Mouse (Mus musculus): ENCODE measurements around the gene Ppargc1a.

Gene Ppargc1a

DNA sequence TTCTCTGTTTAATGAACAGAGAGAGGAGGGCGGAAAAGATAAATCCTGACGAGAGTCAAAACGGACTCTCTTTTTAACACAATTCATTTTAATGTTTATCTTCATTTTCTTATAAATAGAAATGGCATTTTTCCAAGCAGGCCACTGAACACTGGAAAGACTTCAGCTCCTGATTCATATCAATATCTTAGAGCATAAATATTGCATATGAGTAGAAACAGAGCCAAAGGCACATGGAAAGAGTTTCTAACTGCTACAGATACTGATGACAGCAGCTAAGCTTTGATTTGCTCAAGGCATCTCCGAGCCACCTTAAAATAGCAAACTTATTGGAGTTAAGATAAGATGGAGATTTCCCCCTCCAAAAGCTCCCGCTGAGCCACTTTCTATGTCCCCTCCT, 14.3 kb downstream of the Ppargc1a start:
- peak; percentile 20 for DNase-seq (ENCODE audit: extremely low spot score, low read depth, low spot score)

DNA sequence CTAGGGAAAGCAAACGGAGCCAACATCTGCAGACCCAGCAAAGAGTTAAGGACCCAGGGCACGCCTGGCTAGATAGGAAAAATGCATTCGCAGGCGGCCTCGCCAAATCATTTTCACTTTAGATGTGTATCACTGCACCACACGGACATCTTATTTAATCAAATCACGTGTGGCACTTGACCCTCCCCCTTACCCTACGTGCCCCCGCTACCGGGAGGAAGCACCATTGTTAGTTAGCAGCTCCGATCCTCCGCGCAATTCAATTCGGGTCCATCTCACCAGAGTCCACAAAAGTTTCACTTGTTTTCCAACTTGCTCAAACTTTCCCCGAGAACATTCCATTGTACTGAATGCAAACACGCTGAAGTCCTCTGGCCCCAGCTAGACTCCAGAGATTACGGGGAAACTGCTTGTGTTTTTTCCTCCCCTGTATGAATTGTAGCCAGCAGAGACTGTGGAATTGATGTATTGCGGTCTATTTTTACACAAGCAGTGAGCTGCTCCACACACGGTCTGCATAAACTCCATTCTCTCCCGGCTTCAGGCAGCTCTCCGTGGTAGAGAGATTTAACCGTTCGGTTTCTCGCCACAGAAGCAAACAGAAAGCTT, 14.9 kb downstream of the Ppargc1a start:
- DNase-seq (ENCODE audit: extremely low spot score, low read depth, low spot score) = peak; percentile 26

DNA sequence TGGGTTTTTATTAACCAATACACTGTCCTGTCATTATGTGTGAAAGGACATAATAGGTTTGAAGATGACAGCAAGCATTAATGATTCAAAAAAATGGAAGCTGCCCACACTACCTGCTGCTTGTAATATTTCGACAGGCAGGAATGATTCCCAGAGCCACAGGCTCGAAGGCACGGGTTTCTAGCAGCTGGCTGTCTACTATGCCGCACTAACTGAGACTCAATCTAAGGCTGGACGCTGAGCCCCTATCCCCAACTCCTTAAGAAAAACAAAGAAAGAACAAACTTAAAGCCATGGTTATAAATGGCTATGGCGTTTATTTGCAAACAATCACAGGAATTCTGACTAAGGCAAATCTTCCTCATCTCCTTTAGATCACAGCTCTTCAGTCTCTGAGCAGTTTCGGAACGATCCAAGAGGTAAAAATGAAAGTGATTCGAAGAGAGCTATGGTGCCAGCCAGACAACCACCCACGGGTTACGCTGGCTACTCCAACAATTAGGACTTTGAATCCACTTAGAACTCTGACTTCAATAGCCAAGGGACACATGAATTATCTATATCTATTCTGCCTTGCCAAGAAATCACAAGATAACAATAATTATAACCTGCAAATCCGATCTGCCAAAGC, 15.6 kb downstream of the Ppargc1a start:
- peak; percentile 14 for DNase-seq (ENCODE audit: extremely low spot score, low read depth, low spot score)

DNA sequence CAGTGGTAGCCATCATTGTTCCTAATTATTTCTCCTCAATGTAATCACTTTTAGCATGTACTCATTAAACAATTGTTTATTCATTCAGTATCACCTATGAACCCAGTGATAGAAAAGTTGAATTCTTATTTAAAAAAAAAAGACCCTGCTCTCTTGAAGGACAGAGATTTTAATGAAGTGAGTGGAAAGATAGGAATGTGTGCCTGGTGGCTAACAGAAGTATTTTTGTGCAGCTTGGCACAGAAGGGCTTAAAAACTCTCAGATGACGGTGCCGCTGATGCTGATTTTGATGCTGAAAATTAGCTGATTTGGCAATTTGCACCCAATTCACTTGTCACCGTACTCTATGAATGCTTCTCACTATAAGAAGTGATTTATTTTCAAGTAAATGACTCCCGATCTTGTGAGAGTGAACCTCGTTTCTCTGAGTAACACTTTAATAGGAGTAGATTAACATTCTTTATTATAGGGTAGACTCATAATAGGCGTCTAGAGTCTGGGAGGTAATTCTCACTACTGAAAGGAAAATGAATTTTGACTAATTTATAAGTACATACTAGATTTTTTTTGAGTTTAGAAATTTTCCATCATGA, 20.0 kb downstream of the Ppargc1a start:
- no peak for DNase-seq (ENCODE audit: extremely low spot score, low read depth, low spot score)

DNA sequence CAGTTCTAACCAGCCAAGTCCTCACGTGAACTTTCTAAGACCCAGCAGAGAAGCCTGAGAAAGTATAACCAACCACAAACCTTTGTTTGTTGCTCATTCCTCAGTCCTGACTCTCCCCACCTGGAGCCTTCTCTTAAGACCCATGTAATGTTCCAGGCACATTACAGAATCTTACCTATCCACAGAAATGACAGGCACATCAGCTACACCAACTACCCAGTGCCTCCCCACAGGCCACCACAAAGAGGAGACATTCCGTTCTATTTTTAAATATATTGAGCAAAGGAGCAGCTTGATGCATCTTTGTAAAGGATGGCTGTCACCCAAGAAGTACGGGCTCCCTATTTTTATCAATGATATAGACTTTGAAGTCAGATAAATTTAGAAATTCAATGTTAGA, 20.7 kb downstream of the Ppargc1a start:
- no peak for DNase-seq (ENCODE audit: extremely low spot score, low read depth, low spot score)

DNA sequence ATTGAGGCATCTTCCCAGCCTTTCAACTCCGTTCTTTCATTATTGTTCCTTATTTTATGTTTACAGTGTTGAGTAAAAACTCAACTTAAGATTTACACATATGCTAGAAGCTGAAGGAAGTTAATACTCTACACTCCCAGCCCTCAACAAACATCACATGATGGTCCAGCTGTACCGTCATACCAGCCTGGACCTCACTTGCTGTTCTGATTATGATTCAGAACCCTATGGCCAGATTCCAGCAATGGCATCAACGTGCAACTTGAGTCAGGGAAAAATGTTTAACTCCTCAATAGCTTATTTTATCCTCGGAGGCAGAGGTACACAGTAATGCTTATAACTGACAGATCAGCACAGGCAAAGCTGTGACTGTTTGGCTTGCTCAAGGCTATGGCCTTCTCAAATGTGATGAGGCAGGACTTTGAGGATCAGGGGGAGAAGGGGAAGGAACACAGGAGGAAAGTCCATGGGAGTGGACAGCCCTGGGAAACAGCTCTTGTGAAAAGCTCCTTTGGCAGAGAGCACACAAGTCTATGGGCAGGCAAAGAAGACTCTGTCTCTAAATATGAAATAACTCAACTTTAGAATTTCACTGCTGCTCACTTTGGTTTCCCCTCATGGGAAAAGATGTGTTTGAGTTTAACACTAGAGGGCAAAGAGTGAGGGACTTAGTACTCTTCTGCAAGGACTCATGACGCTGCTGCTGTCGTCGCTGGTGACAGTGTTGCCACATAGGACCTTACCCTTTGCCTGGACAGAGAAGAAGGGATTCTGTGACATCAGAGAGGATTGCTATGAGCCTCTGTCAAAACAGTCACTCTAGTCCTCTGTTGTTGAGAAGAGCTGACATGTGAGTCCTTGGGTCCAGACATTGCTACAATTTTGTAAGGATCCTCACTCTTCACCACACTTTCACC, 22.1 kb downstream of the Ppargc1a start:
- DNase-seq (ENCODE audit: extremely low spot score, low read depth, low spot score) = no peak

DNA sequence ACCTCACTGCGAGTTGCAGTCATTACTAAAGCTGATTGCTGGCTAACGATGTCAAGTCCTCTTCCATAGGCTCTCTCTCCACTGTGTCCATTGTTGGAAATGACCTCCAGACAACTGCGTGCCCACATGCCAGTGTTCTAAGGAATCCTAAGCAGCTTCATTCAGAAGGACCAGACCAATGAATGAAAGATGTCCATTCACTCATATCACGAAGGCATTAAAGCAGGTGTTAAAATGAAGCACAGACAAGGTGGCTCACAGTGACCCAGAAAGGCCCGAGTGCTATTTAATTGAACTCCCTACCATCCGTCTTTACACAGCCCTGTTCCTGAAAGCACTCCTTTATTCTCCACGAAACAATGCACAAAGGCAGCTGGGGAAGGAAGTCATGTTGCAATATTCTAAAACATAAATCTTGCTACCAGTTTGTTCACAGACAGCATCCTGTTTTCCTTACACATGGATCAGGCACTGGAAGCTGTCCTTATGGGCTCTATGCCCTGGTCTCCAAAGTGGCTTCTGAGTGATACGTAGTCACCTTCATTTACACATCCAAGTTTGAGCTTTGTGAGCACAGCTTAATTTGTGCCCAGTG, 23.3 kb downstream of the Ppargc1a start:
- peak; percentile 22 for DNase-seq (ENCODE audit: extremely low spot score, low read depth, low spot score)

DNA sequence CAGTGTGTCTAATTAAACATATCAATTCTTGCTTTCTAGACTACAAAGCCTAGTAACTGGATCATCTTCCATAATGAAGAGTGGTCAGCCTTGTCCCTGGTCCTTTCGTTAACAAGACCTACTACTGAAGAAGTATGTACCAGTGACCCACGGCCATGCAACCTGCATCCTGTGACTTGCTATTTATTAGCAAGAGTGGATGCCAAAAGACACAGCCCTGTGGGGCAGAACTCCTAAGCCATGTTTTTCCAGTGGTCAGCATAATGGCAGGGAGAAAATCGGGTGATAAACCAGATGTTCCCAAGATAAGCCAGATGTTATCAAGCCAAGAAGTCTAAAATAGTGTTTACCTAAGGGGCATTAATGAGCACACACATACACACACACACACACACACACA, 26.0 kb downstream of the Ppargc1a start:
- no peak for DNase-seq (ENCODE audit: extremely low spot score, low read depth, low spot score)

DNA sequence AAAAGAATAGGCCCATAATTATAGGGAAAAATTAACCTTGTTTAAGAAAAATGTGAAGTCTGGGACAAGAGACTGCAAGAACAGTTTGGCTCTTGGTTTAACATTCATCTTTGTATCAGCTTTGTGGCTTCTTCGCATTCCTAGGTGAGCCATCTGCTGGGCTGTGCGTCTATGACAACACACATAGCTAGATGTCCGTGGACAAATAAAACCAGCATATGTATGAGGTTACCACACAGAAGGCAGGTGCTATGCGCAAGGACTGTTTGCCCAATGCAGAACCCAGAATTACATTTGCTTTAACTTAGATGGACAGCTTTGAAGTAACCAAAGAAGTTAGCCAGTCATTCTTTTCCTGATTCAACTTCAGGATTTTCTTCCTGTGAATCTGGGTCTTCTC, 26.7 kb downstream of the Ppargc1a start:
- no peak for DNase-seq (ENCODE audit: extremely low spot score, low read depth, low spot score)

DNA sequence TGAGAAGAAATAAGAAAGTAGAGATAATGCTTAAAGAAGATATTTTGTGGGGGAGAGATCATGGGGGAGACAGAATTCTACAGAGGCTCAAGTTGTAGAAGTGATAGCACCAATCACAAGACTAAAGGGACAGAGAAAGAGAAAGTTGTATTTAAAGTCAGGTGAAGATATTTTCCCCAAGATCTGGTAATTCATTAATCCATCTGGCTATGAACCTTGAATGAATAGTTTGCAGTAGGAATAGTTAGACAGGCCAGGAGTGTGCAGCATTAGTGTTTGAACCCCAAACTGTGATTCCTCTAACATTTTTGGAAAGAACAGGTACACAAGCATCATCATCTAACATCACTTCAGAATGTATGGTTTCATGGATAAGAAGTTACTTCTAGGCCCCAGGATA, 28.0 kb downstream of the Ppargc1a start:
- no peak for DNase-seq (ENCODE audit: extremely low spot score, low read depth, low spot score)

DNA sequence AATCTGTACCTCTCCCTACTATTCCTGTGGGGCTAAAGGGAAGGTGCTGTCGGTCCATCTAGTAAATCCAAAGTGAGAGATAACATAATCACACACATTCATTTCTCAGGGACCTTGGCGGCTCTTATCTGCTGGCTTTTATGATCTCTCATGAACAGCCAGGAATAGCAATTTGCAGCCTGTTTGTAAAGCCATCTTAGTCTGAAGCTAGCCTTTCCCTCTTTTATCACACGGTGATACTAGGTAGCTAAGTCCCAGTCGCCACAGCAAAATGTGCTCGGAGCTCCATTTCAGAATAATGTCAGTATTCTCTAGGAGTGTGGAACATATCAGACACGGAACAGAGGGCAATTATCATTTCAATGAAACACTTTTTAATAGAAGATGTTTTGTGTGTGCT, 29.2 kb downstream of the Ppargc1a start:
- no peak for DNase-seq (ENCODE audit: extremely low spot score, low read depth, low spot score)

DNA sequence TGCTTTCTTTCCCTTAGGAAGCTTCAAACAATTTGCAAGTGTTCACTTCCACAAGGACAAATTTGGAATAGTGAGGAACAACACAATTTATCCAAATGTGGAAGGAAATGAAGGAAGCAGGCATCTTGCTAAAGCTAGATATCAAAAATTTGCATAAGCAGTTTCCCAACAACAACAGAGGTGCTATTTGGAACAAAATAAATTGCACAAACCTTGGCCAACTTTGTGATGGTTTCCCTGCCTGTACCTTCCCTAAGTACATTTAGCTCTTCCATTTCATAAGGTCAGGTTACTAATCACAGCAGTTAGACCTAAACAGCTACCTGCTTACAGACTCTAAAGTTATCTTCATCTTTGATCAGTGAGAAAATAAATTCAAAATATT, 29.9 kb downstream of the Ppargc1a start:
- DNase-seq (ENCODE audit: extremely low spot score, low read depth, low spot score) = no peak

DNA sequence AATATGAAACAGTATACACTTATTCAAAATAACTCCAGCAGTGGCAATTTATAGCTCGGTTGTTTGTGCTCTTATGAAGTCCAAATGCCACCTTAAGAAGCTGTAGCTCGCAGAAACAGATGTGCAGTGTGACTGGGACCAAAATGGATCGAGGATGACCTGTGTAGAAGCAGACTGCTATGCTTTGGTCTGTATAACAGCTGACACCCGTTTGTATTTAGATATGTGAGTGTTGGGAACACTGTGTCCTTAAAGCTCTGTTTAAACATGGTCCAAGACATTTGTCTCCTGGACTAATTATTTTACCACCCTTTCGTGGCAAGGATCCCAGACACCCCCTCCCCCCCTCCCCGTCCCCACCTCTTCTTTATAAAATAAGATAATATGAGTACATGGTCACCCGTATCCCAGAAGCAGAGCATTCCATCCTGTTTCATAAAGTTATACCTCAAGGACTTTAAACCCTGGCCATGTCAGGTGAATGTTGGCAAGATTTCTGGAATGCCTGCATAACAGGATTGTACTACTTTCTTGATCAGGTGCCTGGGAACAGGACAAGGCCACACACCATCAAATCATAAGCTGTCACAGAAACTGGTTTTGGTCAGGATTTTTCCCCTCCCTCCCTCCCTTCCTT, 30.4 kb downstream of the Ppargc1a start:
- no peak for DNase-seq (ENCODE audit: extremely low spot score, low read depth, low spot score)

DNA sequence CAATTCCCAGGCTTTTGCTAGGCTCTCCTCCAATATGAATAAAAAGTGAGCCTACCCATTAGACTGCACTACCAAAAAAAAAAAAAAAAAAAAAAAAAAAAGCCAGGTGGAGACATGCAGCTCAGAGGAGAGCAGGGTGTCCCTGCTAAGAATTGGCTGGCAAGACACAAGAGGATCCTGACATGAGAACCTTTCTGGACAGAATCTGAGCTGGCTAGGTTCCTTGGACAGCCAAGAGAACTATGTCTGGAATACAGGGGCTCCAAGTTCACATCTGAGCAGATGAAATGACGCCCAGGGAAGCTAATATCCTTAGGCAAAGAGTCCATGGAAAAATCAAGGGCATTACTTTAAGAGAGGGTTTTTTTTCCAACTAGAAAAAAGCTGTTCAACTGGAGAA, 33.1 kb downstream of the Ppargc1a start:
- no peak for DNase-seq (ENCODE audit: extremely low spot score, low read depth, low spot score)

DNA sequence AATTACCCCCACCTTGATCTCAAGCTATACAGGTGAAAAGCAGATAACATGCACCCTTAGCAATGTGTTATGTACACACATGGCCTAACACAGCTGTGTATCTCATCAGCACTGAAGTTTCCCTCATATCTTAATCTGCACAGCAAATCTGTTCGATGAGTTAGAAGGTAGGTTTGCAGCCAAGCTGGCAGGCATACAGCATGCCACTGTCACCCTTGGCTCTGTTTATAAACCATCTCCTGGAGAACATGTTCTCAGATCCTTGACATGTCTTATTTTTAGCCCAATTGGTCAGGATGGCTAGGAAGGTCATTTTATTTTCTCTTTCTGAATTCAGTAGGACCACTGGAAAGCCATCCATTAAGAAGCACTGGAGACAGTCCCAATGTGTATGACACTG, 36.2 kb downstream of the Ppargc1a start:
- no peak for DNase-seq (ENCODE audit: extremely low spot score, low read depth, low spot score)

DNA sequence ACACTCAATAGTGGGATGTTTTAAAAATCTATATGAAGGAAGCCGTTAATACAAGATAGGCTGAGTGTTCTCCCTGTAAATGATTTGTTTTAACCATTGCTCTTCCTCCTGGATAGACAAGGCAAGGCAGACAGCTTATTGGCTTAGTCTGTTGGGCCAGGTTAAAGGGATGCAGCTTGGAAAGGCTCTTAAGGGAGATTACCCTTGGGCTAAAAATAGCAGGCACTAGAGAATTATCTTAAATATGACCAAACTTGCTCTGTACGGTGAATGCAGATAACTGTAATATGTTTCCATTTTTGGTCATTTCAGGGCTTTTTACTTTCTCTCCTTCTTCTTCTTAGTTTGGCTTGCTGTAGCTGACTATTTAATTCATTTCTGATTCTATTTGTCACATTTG, 38.1 kb downstream of the Ppargc1a start:
- no peak for DNase-seq (ENCODE audit: extremely low spot score, low read depth, low spot score)

DNA sequence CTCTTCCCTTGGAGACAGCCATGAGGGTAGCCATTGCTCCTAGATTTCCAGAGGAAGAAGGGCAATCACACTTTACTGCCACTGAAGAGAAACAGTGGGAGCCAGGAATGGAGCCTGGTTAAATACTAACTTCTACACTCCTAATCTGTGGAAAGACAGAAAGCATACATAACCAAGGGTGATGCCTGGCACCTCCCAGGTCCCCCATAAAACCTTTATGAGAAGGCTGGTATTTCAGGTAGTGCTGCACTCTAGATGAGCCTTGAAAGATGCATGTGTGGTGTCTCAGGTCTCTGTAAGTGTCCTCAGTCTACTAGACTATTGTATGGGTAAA, 39.4 kb downstream of the Ppargc1a start:
- DNase-seq (ENCODE audit: extremely low spot score, low read depth, low spot score) = no peak

DNA sequence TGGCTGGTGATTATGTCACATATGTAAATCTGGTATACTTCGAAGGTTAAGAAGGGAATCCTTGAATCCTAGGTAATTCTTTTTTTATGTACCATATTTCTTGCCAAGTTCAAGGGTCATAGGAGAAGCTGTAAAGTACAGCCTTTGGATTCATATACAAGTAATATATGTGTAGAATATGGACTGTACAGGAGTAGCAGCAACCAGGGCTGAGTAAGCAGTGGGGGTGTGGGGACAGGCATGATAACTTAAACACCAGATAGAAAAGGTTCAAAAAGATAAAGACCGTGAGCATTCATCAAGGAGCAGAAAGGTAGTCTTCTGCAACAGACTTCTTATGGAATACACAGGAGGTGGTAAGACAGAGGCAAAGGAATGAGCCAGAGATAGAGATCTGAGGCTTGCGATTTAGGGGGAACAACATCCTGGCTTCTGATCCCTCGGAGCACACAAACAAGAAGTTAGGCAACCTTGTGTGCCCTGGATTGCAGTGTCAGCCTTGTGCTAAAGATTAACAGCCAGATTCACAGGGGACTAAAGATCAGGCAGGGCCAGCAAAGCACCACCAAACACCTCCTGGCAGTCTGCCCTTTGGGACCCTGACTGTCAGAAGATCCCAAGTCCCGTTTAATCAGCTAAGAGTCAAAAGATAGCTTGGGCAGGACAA, 39.9 kb downstream of the Ppargc1a start:
- DNase-seq (ENCODE audit: extremely low spot score, low read depth, low spot score) = no peak

DNA sequence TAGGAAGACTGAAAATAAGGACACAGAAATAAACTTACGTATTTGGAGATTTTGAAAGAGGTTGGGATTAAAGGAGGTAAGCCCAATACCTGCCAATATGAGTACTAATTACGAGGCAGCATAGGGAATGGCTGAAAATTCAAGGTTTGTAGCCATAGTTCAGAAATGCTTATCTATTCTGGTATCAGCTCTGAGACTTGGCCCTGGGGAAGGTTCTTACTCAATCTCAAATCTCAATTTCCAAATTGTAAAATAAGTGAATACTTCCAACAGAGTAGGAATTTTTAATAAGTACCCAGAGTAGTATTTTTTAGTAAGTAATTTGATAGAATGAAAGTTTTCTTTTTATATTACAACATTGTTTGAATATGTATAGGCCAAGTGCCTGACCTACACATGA, 41.7 kb downstream of the Ppargc1a start:
- no peak for DNase-seq (ENCODE audit: extremely low spot score, low read depth, low spot score)

DNA sequence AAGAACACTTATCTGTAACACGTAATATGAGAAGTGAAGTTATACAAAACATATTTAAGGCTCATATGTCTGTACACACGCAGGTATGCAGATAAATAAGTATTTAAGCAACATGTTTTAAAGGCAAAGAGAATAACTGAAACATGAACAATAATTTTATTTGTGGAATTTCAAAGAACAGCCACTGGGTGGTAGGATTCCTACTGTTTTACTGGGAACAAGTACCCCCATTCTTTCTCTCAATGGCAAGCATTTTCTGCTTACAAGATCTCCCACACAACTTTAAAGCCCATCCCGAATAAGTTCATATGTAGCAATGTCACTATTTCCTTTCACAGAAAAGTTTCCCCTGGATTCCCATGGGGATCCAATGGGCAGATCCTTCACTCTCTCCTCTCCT, 46.7 kb downstream of the Ppargc1a start:
- no peak for DNase-seq (ENCODE audit: extremely low spot score, low read depth, low spot score)
